Mouse (Mus musculus) spleen, adult 2 months (tissue): Measurements from ENCODE around the gene Panx2. TPM values are rescaled to one million over a fixed set of nuclear protein-coding genes. Genes with fewer than 3 reads are reported as not detected.

Source experiments
- DNase-seq, 2 experiments: peaks; one replicate each; pipeline versions ENCODE4 v3.0.0 to v3.0.0-alpha.2; 2012 to 2021; ENCODE audit warnings: low spot score in 2 of 2, low read depth in 1 of 2
- H3K27ac ChIP-seq: fragments of 200-500 bp; 2 replicates; pipeline ENCODE4 v1.5.1; 2012; ENCODE audit warnings: low read length, inconsistent platforms; ENCODE audit not compliant: insufficient read depth
- H3K27me3 ChIP-seq: fragments of 200-500 bp; 2 replicates; pipeline ENCODE4 v1.6.1; 2012; ENCODE audit warnings: mild to moderate bottlenecking, moderate library complexity, low read length, inconsistent platforms; ENCODE audit not compliant: control insufficient read depth, insufficient read depth
- H3K36me3 ChIP-seq: fragments of 200-500 bp; 2 replicates; pipeline ENCODE4 v1.6.1; 2012; ENCODE audit warnings: mild to moderate bottlenecking, low read length, inconsistent platforms; ENCODE audit not compliant: control insufficient read depth, insufficient read depth
- H3K4me1 ChIP-seq: fragments of 200-500 bp; 2 replicates; pipeline ENCODE4 v1.6.1; 2011; ENCODE audit warnings: inconsistent platforms; ENCODE audit not compliant: control insufficient read depth, insufficient read depth, insufficient read length
- H3K4me3 ChIP-seq: fragments of 200-500 bp; 2 replicates; pipeline ENCODE4 v1.5.1; 2011; ENCODE audit warnings: mild to moderate bottlenecking, inconsistent platforms; ENCODE audit not compliant: insufficient read depth, insufficient read length; ENCODE audit errors: extremely low read depth
- CTCF ChIP-seq: fragments of 200-500 bp; IDR thresholded peaks from 2 replicates; pipeline ENCODE4 v1.5.1; 2011; ENCODE audit warnings: mild to moderate bottlenecking, inconsistent platforms; ENCODE audit not compliant: insufficient read depth, insufficient read length, insufficient replicate concordance; ENCODE audit errors: extremely low read depth
- POLR2A ChIP-seq: fragments of 200-500 bp; IDR thresholded peaks from 2 replicates; pipeline ENCODE4 v1.6.1; 2011; ENCODE audit warnings: low read depth, low read length, inconsistent platforms
- WGBS: fragments of 180-500 bp; shearing (Covaris S2); methylation state at CpG from one replicate; pipeline ENCODE4 v1.1.7; 2018; 5-methylcytosine and 5-hydroxymethylcytosine counted together
- polyA plus RNA-seq: library from polyadenylated mRNA; depleted of rRNA; stranded (reverse); fragments of >200 nt; gene quantifications from 2 replicates; pipeline ENCODE4 v1.2.3, GENCODE M21; 2012

Gene Panx2
- polyA plus RNA-seq, 1 experiment: not detected

GRCm38 (mm10) chr15:89058736-89059135 lies 798 bp upstream of the Panx2 start:
- Histone ChIP-seq H3K27me3 (peaks cover 17% of the 10 kb centered on the region), H3K36me3 (no peaks in the 10 kb centered on the region), H3K27ac (no peak overlapping the region), H3K4me1 (peaks cover 3% of the 10 kb centered on the region), H3K4me3 (no peak overlapping the region)
- 44% methylated on average over 6 of the region's 6 CpGs for WGBS
- TF ChIP-seq CTCF (no peak), POLR2A (no peak)
- no peak for DNase-seq

GRCm38 (mm10) chr15:89060032-89060681 lies 623 bp downstream of the Panx2 start:
- TF ChIP-seq POLR2A (no peak), CTCF (no peak)
- Histone ChIP-seq H3K27ac (no peak overlapping the region), H3K36me3 (no peaks in the 10 kb centered on the region), H3K4me3 (no peak overlapping the region), H3K27me3 (peaks cover 17% of the 10 kb centered on the region), H3K4me1 (peaks cover 3% of the 10 kb centered on the region)
- 6% methylated on average over 40 of the region's 48 CpGs for WGBS
- DNase-seq: no peak

- Histone ChIP-seq H3K4me3 (no peak overlapping the region), H3K27me3 (peaks cover 17% of the 10 kb centered on the region), H3K36me3 (no peaks in the 10 kb centered on the region), H3K27ac (no peak overlapping the region), H3K4me1 (peaks cover 3% of the 10 kb centered on the region)
- WGBS: 88% methylated on average over 12 of the region's 12 CpGs
- TF ChIP-seq CTCF: no peak
- TF ChIP-seq POLR2A: no peak
- no peak for DNase-seq
These were observed 1.4 kb downstream of the Panx2 start for GRCm38 (mm10) chr15:89060811-89061460.

GRCm38 (mm10) chr15:89061761-89062517 lies 2.4 kb downstream of the Panx2 start:
- no peak for DNase-seq
- WGBS: 87% methylated on average over 6 of the region's 6 CpGs
- H3K27me3 ChIP-seq: peaks cover 17% of the 10 kb centered on the region
- TF ChIP-seq CTCF: no peak
- H3K4me3 ChIP-seq: no peak overlapping the region
- H3K4me1 ChIP-seq: peaks cover 3% of the 10 kb centered on the region
- no peaks in the 10 kb centered on the region for H3K36me3 ChIP-seq
- H3K27ac ChIP-seq: no peak overlapping the region

GRCm38 (mm10) chr15:89062518-89062910 lies 3.0 kb downstream of the Panx2 start:
- 90% methylated on average over 5 of the region's 5 CpGs for WGBS

GRCm38 (mm10) chr15:89063001-89063400 lies 3.5 kb downstream of the Panx2 start:
- H3K27me3 ChIP-seq: peaks cover 20% of the 10 kb centered on the region
- peaks cover 3% of the 10 kb centered on the region for H3K4me1 ChIP-seq
- H3K36me3 ChIP-seq: no peaks in the 10 kb centered on the region
- 87% methylated on average over 7 of the region's 7 CpGs for WGBS
- DNase-seq: no peak
- no peak overlapping the region for H3K27ac ChIP-seq
- no peak for TF ChIP-seq CTCF
- TF ChIP-seq POLR2A: no peak
- H3K4me3 ChIP-seq: no peak overlapping the region

More at GRCm38 (mm10) chr15:89062518-89062910, 3.0 kb downstream of the Panx2 start:
- Histone ChIP-seq H3K27ac (no peak overlapping the region), H3K4me1 (peaks cover 3% of the 10 kb centered on the region), H3K27me3 (peaks cover 20% of the 10 kb centered on the region), H3K36me3 (no peaks in the 10 kb centered on the region), H3K4me3 (no peak overlapping the region)
- no peak for TF ChIP-seq POLR2A
- TF ChIP-seq CTCF: no peak
- no peak for DNase-seq

- H3K4me1 ChIP-seq: peaks cover 3% of the 10 kb centered on the region
- 72% methylated on average over 6 of the region's 6 CpGs for WGBS
- no peak overlapping the region for H3K4me3 ChIP-seq
- H3K27ac ChIP-seq: no peak overlapping the region
- peaks cover 18% of the 10 kb centered on the region for H3K27me3 ChIP-seq
- DNase-seq: no peak
- TF ChIP-seq POLR2A: no peak
- no peak for TF ChIP-seq CTCF
- H3K36me3 ChIP-seq: no peaks in the 10 kb centered on the region
These were observed 4.0 kb downstream of the Panx2 start for GRCm38 (mm10) chr15:89063536-89063935.
